Mouse (Mus musculus): Measurements from ENCODE around the gene Skap2. TPM values are rescaled to one million over a fixed set of nuclear protein-coding genes. Genes with fewer than 3 reads are reported as not detected.

Gene Skap2
- total RNA-seq, 2 experiments from 2014 or later: 8.9 to 10.5 TPM

- Histone ChIP-seq H3K4me3 (no peak overlapping the region), H3K27ac (no peak overlapping the region)
- no peak for DNase-seq (ENCODE audit: extremely low spot score in 1 of 2, low spot score in 2 of 2)
- TF ChIP-seq CTCF (IDR thresholded peaks at IDR 0.05): no peak
- intact Hi-C loops (cut with DNase I): no loop called here
Measured at GRCm38 (mm10) chr6:51822049-51822448, 190.3 kb downstream of the Skap2 start.

DNA sequence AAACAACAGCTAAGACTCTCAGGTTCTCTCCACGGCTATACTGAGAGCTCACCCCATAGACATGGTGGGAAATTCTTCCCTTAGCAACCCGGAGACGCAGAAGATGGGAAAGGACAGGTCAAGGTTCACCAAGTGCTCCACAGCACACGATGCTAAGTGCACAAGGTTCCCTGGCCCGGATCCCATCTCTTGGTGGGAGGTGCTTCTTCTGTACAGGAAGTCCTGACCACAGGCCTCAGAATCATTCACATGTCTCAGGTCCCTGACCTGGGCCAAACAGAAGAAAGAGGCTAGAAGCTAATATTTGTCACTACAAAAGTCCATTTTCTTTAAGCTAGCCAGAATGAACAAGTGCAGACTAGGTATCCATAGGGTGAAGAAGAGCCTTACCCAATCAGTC lies 191.5 kb downstream of the Skap2 start:
- DNase-seq (ENCODE audit: extremely low spot score in 1 of 2, low spot score in 2 of 2): no peak

DNA sequence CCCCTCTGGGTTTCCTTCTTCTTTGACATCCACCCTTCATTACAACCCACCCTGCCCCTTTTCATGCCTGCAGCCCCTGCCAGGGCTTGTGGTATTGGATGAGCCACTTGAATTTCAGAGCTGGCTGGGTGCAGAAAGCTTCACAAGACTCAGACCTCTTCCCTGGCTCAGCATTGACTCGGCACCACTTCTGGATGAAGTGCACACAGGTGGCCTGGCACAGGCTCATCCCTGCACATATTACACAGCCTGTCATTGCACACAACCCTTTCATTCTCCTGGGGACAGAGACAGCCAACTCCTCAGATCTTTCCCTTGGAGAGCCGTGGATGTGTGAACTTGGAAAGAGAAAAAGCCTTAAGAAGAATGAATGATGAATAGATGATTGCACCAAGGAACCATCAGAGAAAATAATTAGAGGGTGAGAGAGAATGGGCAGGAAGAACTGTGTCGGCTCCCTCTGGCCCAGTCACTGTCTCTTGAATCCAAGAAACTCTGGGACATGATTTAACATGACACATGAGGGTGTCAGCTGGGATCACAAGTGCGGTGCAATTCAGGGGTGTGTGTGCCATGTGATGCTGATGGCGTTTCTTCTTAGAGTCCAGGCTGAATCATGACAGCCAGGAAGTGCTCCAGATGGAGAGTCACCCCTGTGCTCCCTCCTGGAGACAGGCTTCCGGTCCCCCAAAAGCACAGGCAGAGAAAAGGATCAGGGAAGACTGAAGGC lies 195.3 kb downstream of the Skap2 start:
- no peak for TF ChIP-seq CTCF (IDR thresholded peaks at IDR 0.05)
- DNase-seq (ENCODE audit: extremely low spot score in 1 of 2, low spot score in 2 of 2): no peak
- Histone ChIP-seq H3K27ac (no peak overlapping the region), H3K4me3 (no peak overlapping the region)
- intact Hi-C loops (cut with DNase I): no loop called here

More for the DNA sequence above, 191.5 kb downstream of the Skap2 start:
- no peak overlapping the region for H3K4me3 ChIP-seq
- intact Hi-C loops (cut with DNase I): no loop called here
- no peak for TF ChIP-seq CTCF (IDR thresholded peaks at IDR 0.05)
- H3K27ac ChIP-seq: no peak overlapping the region

DNA sequence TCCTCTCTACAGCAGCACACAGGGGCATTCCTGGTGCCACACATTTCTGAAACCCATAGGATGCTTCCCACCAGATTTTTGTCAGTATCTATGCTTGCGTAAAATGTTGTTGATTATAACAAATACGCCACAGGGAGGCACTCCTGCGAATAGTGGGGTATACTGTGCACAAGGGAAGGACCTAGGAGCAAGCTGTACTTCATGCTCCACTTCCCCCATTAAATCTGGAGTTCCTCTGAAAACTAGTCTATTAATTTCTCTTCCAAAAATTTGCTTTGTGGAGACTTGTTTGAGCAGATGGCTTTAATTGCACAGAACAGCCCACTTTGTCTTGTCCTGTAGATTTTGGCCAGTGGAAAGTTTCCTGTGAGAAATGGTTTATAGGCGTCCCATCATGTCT lies 201.4 kb downstream of the Skap2 start:
- no peak overlapping the region for H3K27ac ChIP-seq
- no peak for TF ChIP-seq CTCF (IDR thresholded peaks at IDR 0.05)
- intact Hi-C loops (cut with DNase I): no loop called here
- no peak for DNase-seq (ENCODE audit: extremely low spot score in 1 of 2, low spot score in 2 of 2)
- no peak overlapping the region for H3K4me3 ChIP-seq

DNA sequence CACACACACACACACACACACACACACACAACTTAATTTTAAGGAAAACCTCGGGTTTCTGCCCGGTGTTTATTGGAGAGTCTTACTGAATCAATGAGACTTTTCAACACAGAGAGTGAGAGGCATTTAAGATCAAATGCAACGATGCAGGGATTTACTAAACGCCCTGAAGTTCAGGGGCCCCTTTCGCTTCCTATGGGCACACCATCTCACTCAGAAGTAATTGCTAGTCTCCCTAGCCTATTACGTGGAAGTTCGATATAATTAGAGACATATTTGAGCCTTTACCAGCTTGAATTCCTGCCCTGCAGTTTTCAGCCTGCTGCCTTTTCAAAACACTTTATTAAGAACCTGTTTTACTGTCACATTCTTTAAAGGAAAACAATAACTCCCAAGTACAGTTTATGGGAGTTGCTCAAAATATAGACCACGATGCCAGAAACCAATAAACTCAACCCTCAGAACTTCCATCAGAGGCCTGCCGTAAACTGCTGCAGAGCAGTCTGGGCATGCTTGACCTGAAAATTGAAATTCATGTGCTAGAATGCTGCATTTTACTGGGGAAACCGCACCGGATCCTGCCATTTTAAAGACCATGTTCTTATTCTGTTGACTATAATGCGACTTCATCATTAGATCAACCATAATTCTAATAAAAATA lies 203.1 kb downstream of the Skap2 start:
- intact Hi-C loops (cut with DNase I): no loop called here
- Histone ChIP-seq H3K27ac (no peak overlapping the region), H3K4me3 (no peak overlapping the region)
- no peak for TF ChIP-seq CTCF (IDR thresholded peaks at IDR 0.05)
- DNase-seq (ENCODE audit: extremely low spot score in 1 of 2, low spot score in 2 of 2): no peak

DNA sequence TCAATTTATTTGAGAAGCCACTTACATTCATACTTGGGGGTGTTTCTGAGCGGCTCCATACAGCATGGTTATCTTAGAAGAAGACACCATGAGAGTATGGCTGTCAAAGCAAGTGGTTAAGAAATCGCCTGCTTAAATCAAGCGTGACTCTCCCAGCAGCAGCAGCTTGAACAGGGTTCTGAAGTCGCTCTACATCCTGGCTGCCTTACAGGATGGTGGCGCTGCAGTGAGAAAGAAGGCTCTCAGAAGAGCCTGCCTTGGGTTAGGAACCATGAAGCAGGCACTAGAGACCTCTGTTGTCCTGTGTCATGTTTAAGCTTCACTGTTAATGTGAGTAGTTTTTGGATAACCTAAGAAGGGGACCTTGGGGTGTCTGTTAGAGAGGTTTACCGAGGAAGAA lies 204.3 kb downstream of the Skap2 start:
- H3K27ac ChIP-seq: no peak overlapping the region
- intact Hi-C loops (cut with DNase I): no loop called here
- no peak for TF ChIP-seq CTCF (IDR thresholded peaks at IDR 0.05)
- DNase-seq (ENCODE audit: extremely low spot score in 1 of 2, low spot score in 2 of 2): no peak
- no peak overlapping the region for H3K4me3 ChIP-seq

Other genes starting within 250 kb of the Skap2 start
- not detected for gene Hoxa1, start 145.8 kb upstream of the Skap2 start, total RNA-seq (2021)
- not detected for gene Hoxa2, start 152.3 kb upstream of the Skap2 start, total RNA-seq (2021)
- not detected for gene 5730596B20Rik, start 164.9 kb upstream of the Skap2 start, total RNA-seq (2021)
- gene Hoxa4, start 179.2 kb upstream of the Skap2 start, total RNA-seq (2021): not detected
- not detected for gene Hoxa5, start 192.0 kb upstream of the Skap2 start, total RNA-seq (2021)
- gene Hoxa6, start 196.2 kb upstream of the Skap2 start, total RNA-seq (2021): not detected
- not detected for gene Hoxa3, start 200.8 kb upstream of the Skap2 start, total RNA-seq (2021)
- not detected for gene Gm28308, start 200.8 kb upstream of the Skap2 start, total RNA-seq (2021)
- not detected for gene Hoxa7, start 209.3 kb upstream of the Skap2 start, total RNA-seq (2021)
- gene Hoxa9, start 218.5 kb upstream of the Skap2 start, total RNA-seq (2021): not detected
- not detected for gene Hoxa10, start 228.3 kb upstream of the Skap2 start, total RNA-seq (2021)
- gene Hoxa11, start 233.3 kb upstream of the Skap2 start, total RNA-seq (2021): not detected
- gene Hoxa13, start 248.3 kb upstream of the Skap2 start, total RNA-seq (2021): not detected